Mouse (Mus musculus): ENCODE measurements around the gene Rasgrp3. TPM values are rescaled to one million over a fixed set of nuclear protein-coding genes. Genes with fewer than 3 reads are reported as not detected.
"Not testable (repeated sequence)": the region's sequence is repeated elsewhere in the genome, so short reads cannot be mapped to it uniquely, and the experiment has no call there.

Rasgrp3 gene
- polyA plus RNA-seq, 1 experiment from 2014 or later = 6.0 TPM

- Histone ChIP-seq H3K27ac (replicated peaks) (no peak overlapping the region), H3K36me3 (replicated peaks) (no peaks in the 10 kb centered on the region), H3K4me1 (peaks cover 9% of the 10 kb centered on the region; the same call in 1 of the 2 replicates), H3K4me3 (no peak overlapping the region), H3K27me3 (replicated peaks; ENCODE audit: low read depth, poor library complexity, severe bottlenecking) (no peaks in the 10 kb centered on the region), H3K9me3 (no peaks in the 10 kb centered on the region)
- WGBS = 74% methylated on average over 7 of the region's 7 CpGs
- DNase-seq (ENCODE audit: low spot score) = no peak
These were observed 4.9 kb downstream of the Rasgrp3 start for GRCm38 (mm10) chr17:75440619-75441018.

- WGBS = 91% methylated on average over 5 of the region's 5 CpGs
- no peak for DNase-seq (ENCODE audit: low spot score)
- Histone ChIP-seq H3K4me3 (no peak overlapping the region), H3K27ac (replicated peaks) (no peak overlapping the region), H3K27me3 (replicated peaks; ENCODE audit: low read depth, poor library complexity, severe bottlenecking) (no peaks in the 10 kb centered on the region), H3K9me3 (no peaks in the 10 kb centered on the region), H3K36me3 (replicated peaks) (no peaks in the 10 kb centered on the region), H3K4me1 (peaks cover 9% of the 10 kb centered on the region; the same call in 1 of the 2 replicates)
These were observed 5.6 kb downstream of the Rasgrp3 start for GRCm38 (mm10) chr17:75441260-75441830.

DNA sequence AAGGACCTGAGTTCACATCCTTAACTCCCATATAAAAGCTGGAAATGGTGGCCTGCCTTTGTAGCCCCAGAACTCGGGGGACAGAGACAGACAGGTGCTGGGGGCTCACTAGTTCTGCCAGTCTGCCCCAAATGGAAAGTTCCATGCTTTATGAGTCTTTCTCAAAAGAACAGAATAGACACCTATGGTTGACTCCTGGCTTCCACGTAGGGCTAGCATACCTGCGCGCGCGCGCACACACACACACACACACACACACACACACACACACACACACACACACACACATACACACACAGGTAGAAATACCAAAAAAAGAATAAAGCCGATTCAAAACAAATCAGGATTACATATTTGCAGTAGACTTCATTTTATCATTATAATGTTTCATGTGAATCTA lies 6.7 kb downstream of the Rasgrp3 start:
- no peak overlapping the region for H3K27ac ChIP-seq (replicated peaks)
- no peaks in the 10 kb centered on the region for H3K27me3 ChIP-seq (replicated peaks; ENCODE audit: low read depth, poor library complexity, severe bottlenecking)
- H3K36me3 ChIP-seq (replicated peaks) = no peaks in the 10 kb centered on the region
- H3K4me3 ChIP-seq = no peak overlapping the region
- DNase-seq (ENCODE audit: low spot score) = no peak
- no peaks in the 10 kb centered on the region for H3K9me3 ChIP-seq
- peaks cover 9% of the 10 kb centered on the region; the same call in 1 of the 2 replicates for H3K4me1 ChIP-seq
- 95% methylated on average over 8 of the region's 8 CpGs for WGBS

DNA sequence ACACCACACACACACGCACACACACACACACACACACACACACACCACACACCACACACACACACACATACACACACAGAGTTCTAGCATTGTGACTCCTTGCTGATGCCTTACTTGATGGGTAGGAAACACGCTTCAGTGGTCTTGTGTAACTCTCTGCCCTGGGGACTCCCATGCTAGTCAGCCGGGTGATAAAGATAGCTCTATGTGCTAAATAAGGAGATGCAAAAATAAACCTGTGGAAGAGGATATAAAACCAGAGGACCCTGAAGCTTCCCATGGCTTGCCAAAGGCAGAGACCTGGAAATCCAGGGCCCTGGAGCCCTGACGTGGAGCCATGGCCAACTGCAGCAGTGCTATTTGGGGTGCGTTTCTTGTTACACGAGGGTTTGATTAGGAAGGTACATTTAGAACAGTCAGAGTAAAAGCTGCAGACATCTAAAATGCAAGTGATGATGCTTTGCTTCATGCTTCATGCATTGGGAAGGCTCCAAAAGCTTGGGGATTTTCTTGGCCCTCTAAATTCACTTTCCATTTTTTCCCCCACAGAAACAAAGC lies 7.4 kb downstream of the Rasgrp3 start:
- H3K27ac ChIP-seq (replicated peaks) = no peak overlapping the region
- WGBS = 81% methylated on average over 6 of the region's 6 CpGs
- peaks cover 4% of the 10 kb centered on the region; the same call in 1 of the 2 replicates for H3K4me1 ChIP-seq
- H3K27me3 ChIP-seq (replicated peaks; ENCODE audit: low read depth, poor library complexity, severe bottlenecking) = no peaks in the 10 kb centered on the region
- no peaks in the 10 kb centered on the region for H3K36me3 ChIP-seq (replicated peaks)
- no peak overlapping the region for H3K4me3 ChIP-seq
- no peaks in the 10 kb centered on the region for H3K9me3 ChIP-seq
- DNase-seq (ENCODE audit: low spot score) = no peak

DNA sequence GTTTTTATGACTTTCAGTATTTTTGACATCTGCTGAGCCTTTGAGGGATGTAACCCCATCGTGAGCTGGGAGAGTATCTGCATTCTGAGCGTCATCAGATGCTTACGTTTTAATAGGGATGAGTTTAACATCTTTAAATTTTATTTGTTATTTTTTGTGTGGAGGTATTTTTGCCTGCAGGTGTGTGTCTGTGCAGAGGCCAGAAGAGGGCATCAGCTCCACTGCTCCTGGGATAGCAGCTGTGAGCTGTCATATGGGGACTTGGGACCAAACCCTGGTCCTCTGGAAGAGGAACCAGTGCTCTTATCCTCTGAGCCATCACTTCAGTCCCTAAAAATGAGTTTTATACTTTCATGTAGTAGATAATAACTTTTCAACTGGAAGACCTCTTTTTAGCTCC lies 12.6 kb downstream of the Rasgrp3 start:
- no peaks in the 10 kb centered on the region for H3K9me3 ChIP-seq
- H3K4me3 ChIP-seq = no peak overlapping the region
- H3K36me3 ChIP-seq (replicated peaks) = no peaks in the 10 kb centered on the region
- no peaks in the 10 kb centered on the region for H3K27me3 ChIP-seq (replicated peaks; ENCODE audit: low read depth, poor library complexity, severe bottlenecking)
- H3K4me1 ChIP-seq = no peaks in the 10 kb centered on the region
- no peak for DNase-seq (ENCODE audit: low spot score)
- no peak overlapping the region for H3K27ac ChIP-seq (replicated peaks)
- 91% methylated on average over 3 of the region's 3 CpGs for WGBS

GRCm38 (mm10) chr17:75449022-75449421 lies 13.3 kb downstream of the Rasgrp3 start:
- no peak for DNase-seq (ENCODE audit: low spot score)
- WGBS = 81% methylated on average over 1 of the region's 1 CpGs
- Histone ChIP-seq H3K4me3 (no peak overlapping the region), H3K9me3 (no peaks in the 10 kb centered on the region), H3K36me3 (replicated peaks) (no peaks in the 10 kb centered on the region), H3K27ac (replicated peaks) (no peak overlapping the region), H3K27me3 (replicated peaks; ENCODE audit: low read depth, poor library complexity, severe bottlenecking) (no peaks in the 10 kb centered on the region), H3K4me1 (no peaks in the 10 kb centered on the region)

DNA sequence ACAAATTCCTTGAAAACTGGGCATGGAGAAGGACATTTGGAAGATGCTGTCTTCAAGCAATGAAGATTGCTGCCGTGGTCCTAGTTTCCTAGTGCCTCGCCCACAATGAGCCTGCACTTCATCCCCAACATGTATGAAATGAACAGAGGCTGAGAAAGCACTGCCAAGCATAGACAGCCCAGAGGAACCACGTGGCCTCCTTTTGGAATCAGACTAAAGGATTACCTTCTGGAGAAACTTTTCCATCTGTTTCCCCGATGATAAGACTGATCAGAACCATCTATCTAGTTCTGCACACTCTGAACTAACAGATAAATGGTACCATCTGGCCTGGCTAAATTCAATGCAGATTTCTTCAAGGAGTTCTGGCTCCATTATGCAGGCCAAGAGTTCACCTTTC lies 16.6 kb downstream of the Rasgrp3 start:
- no peaks in the 10 kb centered on the region for H3K27me3 ChIP-seq (replicated peaks; ENCODE audit: low read depth, poor library complexity, severe bottlenecking)
- no peaks in the 10 kb centered on the region for H3K36me3 ChIP-seq (replicated peaks)
- no peaks in the 10 kb centered on the region for H3K4me1 ChIP-seq
- no peak overlapping the region for H3K4me3 ChIP-seq
- H3K9me3 ChIP-seq = no peaks in the 10 kb centered on the region
- H3K27ac ChIP-seq (replicated peaks) = no peak overlapping the region
- DNase-seq (ENCODE audit: low spot score) = no peak
- 75% methylated on average over 4 of the region's 4 CpGs for WGBS

DNA sequence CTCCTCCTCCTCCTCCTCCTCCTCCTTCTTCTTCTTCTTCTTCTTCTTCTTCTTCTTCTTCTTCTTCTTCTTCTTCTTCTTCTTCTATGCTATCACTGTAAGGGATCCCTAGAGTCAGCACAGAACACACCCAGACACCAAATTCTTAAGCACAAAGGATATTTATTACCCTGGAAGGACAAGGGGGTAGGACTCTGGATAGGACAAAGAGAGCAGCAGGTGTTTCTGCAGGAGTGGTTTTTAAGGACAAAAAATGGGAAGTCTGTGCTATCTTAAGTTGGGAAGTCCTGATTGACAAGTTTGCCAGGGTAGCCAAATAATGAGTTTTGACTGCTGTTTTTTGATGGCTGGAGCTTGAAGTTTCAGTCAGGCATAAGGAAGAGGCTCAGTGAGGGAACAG lies 17.9 kb downstream of the Rasgrp3 start:
- Histone ChIP-seq H3K27me3 (replicated peaks; ENCODE audit: low read depth, poor library complexity, severe bottlenecking) (no peaks in the 10 kb centered on the region), H3K4me3 (no peak overlapping the region), H3K4me1 (no peaks in the 10 kb centered on the region), H3K27ac (replicated peaks) (no peak overlapping the region), H3K36me3 (replicated peaks) (no peaks in the 10 kb centered on the region), H3K9me3 (no peaks in the 10 kb centered on the region)
- DNase-seq (ENCODE audit: low spot score) = no peak

- H3K27ac ChIP-seq (replicated peaks); DNase-seq (ENCODE audit: low spot score); H3K4me1 ChIP-seq; H3K9me3 ChIP-seq; H3K4me3 ChIP-seq; H3K27me3 ChIP-seq (replicated peaks; ENCODE audit: low read depth, poor library complexity, severe bottlenecking); H3K36me3 ChIP-seq (replicated peaks): not testable (repeated sequence)
- 90% methylated on average over 9 of the region's 9 CpGs for WGBS
These were observed 20.4 kb downstream of the Rasgrp3 start for GRCm38 (mm10) chr17:75456096-75456495.

DNA sequence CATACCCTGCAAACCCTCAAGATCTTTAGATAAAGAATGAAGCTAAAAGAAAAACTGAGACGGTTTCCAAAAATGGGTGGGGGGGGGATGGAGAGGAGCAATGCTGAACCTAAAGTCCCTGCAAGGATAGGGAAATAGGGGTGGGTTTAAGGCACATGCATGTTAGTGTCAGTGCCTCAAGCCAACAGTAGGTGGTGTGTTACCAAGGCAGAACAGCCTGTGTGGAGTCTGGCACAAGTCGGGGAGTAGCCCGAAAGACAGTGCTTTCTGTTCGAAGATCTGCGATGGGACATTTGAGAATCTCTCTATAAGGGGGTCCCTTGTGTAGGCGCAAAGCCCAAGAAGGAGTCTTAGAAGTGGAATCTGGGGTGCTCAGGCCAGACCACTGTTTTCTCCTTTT lies 24.9 kb downstream of the Rasgrp3 start:
- 95% methylated on average over 6 of the region's 6 CpGs for WGBS

DNA sequence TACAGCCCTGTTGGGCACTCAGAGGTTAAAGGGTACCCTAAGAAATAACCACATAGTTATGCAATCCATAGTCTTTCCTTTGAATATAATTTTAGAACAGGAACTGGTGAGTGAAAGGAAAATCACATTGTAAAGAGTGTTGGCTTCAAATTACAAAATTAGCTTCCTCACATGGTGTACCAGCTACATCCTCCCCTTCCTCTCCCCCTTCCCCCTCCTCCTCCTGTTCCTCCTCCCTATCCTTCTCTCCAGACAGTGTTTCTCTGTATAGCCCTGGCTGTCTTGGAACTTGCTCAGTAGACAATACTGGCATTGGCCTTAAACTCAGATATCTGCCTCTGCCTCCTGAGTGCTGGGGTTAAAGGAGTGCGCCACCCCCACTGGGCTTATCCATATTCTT lies 26.1 kb downstream of the Rasgrp3 start:
- no peak for DNase-seq (ENCODE audit: low spot score)
- Histone ChIP-seq H3K36me3 (replicated peaks) (no peaks in the 10 kb centered on the region), H3K4me3 (no peak overlapping the region), H3K27ac (replicated peaks) (no peak overlapping the region), H3K9me3 (no peaks in the 10 kb centered on the region), H3K4me1 (peaks cover 14% of the 10 kb centered on the region), H3K27me3 (replicated peaks; ENCODE audit: low read depth, poor library complexity, severe bottlenecking) (0 out of 2 replicates have a peak, but pooled peaks cover 7% of the 10 kb centered on the region)
- WGBS = 92% methylated on average over 1 of the region's 1 CpGs

More for the DNA sequence above, 24.9 kb downstream of the Rasgrp3 start:
- Histone ChIP-seq H3K9me3 (no peaks in the 10 kb centered on the region), H3K27ac (replicated peaks) (no peak overlapping the region), H3K4me3 (no peak overlapping the region), H3K27me3 (replicated peaks; ENCODE audit: low read depth, poor library complexity, severe bottlenecking) (0 out of 2 replicates have a peak, but pooled peaks cover 7% of the 10 kb centered on the region), H3K4me1 (peaks cover 13% of the 10 kb centered on the region), H3K36me3 (replicated peaks) (no peaks in the 10 kb centered on the region)
- no peak for DNase-seq (ENCODE audit: low spot score)

DNA sequence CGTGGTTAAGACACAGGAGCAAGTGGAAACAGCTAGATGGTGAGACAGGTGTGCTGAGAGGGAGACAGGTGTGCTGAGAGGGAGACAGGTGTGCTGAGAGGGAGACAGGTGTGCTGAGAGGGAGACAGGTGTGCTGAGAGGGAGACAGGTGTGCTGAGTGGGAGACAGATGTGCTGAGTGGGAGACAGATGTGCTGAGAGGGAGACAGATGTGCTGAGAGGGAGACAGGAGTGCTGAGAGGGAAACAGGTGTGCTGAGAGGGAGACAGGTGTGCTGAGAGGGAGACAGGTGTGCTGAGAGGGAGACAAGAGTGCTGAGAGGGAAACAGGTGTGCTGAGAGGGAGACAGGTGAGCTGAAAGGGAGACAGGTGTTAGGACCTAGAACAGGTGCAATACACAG lies 27.5 kb downstream of the Rasgrp3 start:
- not testable (repeated sequence) for DNase-seq (ENCODE audit: low spot score); H3K27ac ChIP-seq (replicated peaks); H3K4me3 ChIP-seq; H3K36me3 ChIP-seq (replicated peaks); H3K27me3 ChIP-seq (replicated peaks; ENCODE audit: low read depth, poor library complexity, severe bottlenecking); H3K9me3 ChIP-seq
- WGBS = 94% methylated on average over 1 of the region's 1 CpGs
- H3K4me1 ChIP-seq = peaks cover 14% of the 10 kb centered on the region

- no peak for DNase-seq (ENCODE audit: low spot score)
- H3K9me3 ChIP-seq = no peaks in the 10 kb centered on the region
- no peak overlapping the region for H3K4me3 ChIP-seq
- peaks cover 14% of the 10 kb centered on the region for H3K4me1 ChIP-seq
- H3K27me3 ChIP-seq (replicated peaks; ENCODE audit: low read depth, poor library complexity, severe bottlenecking) = 0 out of 2 replicates have a peak, but pooled peaks cover 7% of the 10 kb centered on the region
- H3K27ac ChIP-seq (replicated peaks) = no peak overlapping the region
- WGBS = 83% methylated on average over 2 of the region's 2 CpGs
- H3K36me3 ChIP-seq (replicated peaks) = no peaks in the 10 kb centered on the region
These were observed 27.9 kb downstream of the Rasgrp3 start for GRCm38 (mm10) chr17:75463645-75464044.

Data from embryonic facial prominence, embryonic 10.5 days (tissue).